ENCODE assay signal across 8 mouse cellular contexts in the genomic region with DNA sequence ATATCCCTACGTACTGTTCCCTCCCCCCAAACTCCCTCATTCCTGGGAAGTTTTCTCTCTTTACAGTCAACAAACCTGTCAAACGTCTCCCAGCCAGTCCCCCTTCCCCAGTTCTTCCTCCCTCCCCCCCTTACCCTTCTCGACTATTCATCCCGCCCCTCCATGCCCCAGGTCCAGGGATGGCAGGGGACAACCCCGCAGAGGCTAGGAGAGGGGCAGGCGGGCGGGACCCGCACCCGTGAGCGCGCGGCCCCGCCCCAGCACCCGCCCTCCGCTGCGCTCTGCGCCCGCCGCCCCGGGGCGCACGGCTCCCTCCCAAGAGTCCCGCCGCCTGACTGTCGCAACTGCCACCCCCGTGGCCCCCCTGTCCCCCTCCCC. TPM values are rescaled to one million over a fixed set of nuclear protein-coding genes. Genes with fewer than 3 reads are reported as not detected.
DNase-seq lines count a peak whose midpoint lies in the region; ATAC-seq and TF ChIP-seq lines count a peak whose summit lies in the region.

No protein-coding gene starts in this region.

- no peaks in the 10 kb centered on the region for H3K36me3 ChIP-seq in heart, embryonic 14.5 days (ENCODE audit: control insufficient read depth, insufficient read depth, low read length)
- H3K36me3 ChIP-seq in embryonic facial prominence, embryonic 11.5 days (replicated peaks; ENCODE audit: control insufficient read depth, insufficient read depth, low read depth, low read length) = no peaks in the 10 kb centered on the region
- no peaks in the 10 kb centered on the region for H3K36me3 ChIP-seq in hindbrain, postnatal 0 days (ENCODE audit: insufficient read depth, low read length)
- H3K36me3 ChIP-seq in midbrain, postnatal 0 days (ENCODE audit: insufficient read depth, low read length) = no peaks in the 10 kb centered on the region

- no peak overlapping the region for H3K27ac ChIP-seq in heart, embryonic 14.5 days (replicated peaks in 1 of 2; ENCODE audit: control insufficient read depth in 1 of 2, insufficient read depth in 1 of 2, low read depth in 2 of 2, low read length in 2 of 2)
- H3K27ac ChIP-seq in embryonic facial prominence, embryonic 11.5 days (replicated peaks; ENCODE audit: low read depth, low read length) = no peak overlapping the region
- no peak overlapping the region for H3K27ac ChIP-seq in hindbrain, postnatal 0 days
- no peak overlapping the region for H3K27ac ChIP-seq in midbrain, postnatal 0 days (ENCODE audit: low read depth, low read length)

- no peak for DNase-seq in heart, postnatal 10 days
- DNase-seq in embryonic facial prominence, embryonic 11.5 days (ENCODE audit: low spot score) = peak; percentile 35
- no peak for DNase-seq in hindbrain, postnatal 0 days (ENCODE audit: low spot score)
- DNase-seq in midbrain, postnatal 0 days (ENCODE audit: low spot score) = no peak
- no peak for DNase-seq in cerebellum, adult 18-20 months
- DNase-seq in right cerebral cortex, adult 18-20 months = no peak
- no peak for DNase-seq in spleen, postnatal 36 days (ENCODE audit: low spot score in 2 of 2)

- intact Hi-C loops in heart, postnatal 10 days (cut with DNase I) = no loop called here

- H3K4me3 ChIP-seq in heart, embryonic 14.5 days (ENCODE audit: control insufficient read depth in 1 of 2, insufficient read depth in 1 of 2, low read depth in 1 of 2, low read length in 2 of 2) = peak overlapping the region; percentile 30 to 48
- H3K4me3 ChIP-seq in embryonic facial prominence, embryonic 11.5 days (ENCODE audit: low read depth, low read length) = peak overlapping the region; percentile 45
- peak overlapping the region; percentile 40 for H3K4me3 ChIP-seq in hindbrain, postnatal 0 days (ENCODE audit: low read length)
- peak overlapping the region; percentile 42 for H3K4me3 ChIP-seq in midbrain, postnatal 0 days (ENCODE audit: low read depth, low read length)

- peak overlapping the region; percentile 86 for H3K4me2 ChIP-seq in heart, embryonic 14.5 days (ENCODE audit: low read length)
- H3K4me2 ChIP-seq in embryonic facial prominence, embryonic 11.5 days (ENCODE audit: low read depth, low read length) = peak overlapping the region; percentile 88
- peak overlapping the region; percentile 75 for H3K4me2 ChIP-seq in hindbrain, postnatal 0 days (ENCODE audit: low read depth, low read length)
- H3K4me2 ChIP-seq in midbrain, postnatal 0 days (ENCODE audit: low read depth, low read length, poor library complexity, severe bottlenecking) = peak overlapping the region; percentile 93

- WGBS in heart, embryonic 14.5 days = under 1% methylated on average over 19 of the region's 26 CpGs
- WGBS in embryonic facial prominence, embryonic 11.5 days = under 1% methylated on average over 15 of the region's 26 CpGs
- WGBS in hindbrain, postnatal 0 days = under 1% methylated on average over 18 of the region's 26 CpGs
- 0% methylated on average over 19 of the region's 26 CpGs for WGBS in midbrain, postnatal 0 days

- peak overlapping the region; percentile 22; the same call in 1 of the 2 replicates for H3K9ac ChIP-seq in heart, embryonic 14.5 days (ENCODE audit: low read length)
- H3K9ac ChIP-seq in embryonic facial prominence, embryonic 11.5 days (replicated peaks; ENCODE audit: low read length) = peak overlapping the region; percentile 7
- H3K9ac ChIP-seq in hindbrain, postnatal 0 days (replicated peaks; ENCODE audit: low read length) = 0 out of 2 replicates have a peak overlapping the region, but pooled peaks have one; percentile 13
- 0 out of 2 replicates have a peak overlapping the region, but pooled peaks have one; percentile 19 for H3K9ac ChIP-seq in midbrain, postnatal 0 days (replicated peaks; ENCODE audit: low read length, poor library complexity, severe bottlenecking)

- no peak for ATAC-seq in heart, embryonic 14.5 days (ENCODE audit: insufficient number of reproducible peaks, insufficient read depth, low FRiP score, low read depth)
- ATAC-seq in embryonic facial prominence, embryonic 11.5 days (replicated peaks; ENCODE audit: insufficient number of reproducible peaks, low FRiP score, low TSS enrichment, low read depth) = 0 out of 2 replicates have a peak, but pooled peaks have one; percentile 30
- ATAC-seq in hindbrain, postnatal 0 days = no peak
- ATAC-seq in midbrain, postnatal 0 days (ENCODE audit: low FRiP score) = peak; percentile 36; the same call in 1 of the 2 replicates

- H3K9me3 ChIP-seq in heart, embryonic 14.5 days (ENCODE audit: control insufficient read depth, low read length) = no peaks in the 10 kb centered on the region
- no peaks in the 10 kb centered on the region for H3K9me3 ChIP-seq in embryonic facial prominence, embryonic 11.5 days (replicated peaks; ENCODE audit: control insufficient read depth, low read length)
- no peaks in the 10 kb centered on the region for H3K9me3 ChIP-seq in hindbrain, postnatal 0 days (ENCODE audit: low read length)
- H3K9me3 ChIP-seq in midbrain, postnatal 0 days (ENCODE audit: low read length) = no peaks in the 10 kb centered on the region

- TF ChIP-seq CTCF in hindbrain, postnatal 0 days (IDR thresholded peaks at IDR 0.05; ENCODE audit: low read depth) = no peak
- TF ChIP-seq CTCF in midbrain, postnatal 0 days (IDR thresholded peaks at IDR 0.05) = no peak

- H3K4me1 ChIP-seq in heart, embryonic 14.5 days (ENCODE audit: control insufficient read depth in 2 of 2, insufficient read depth in 2 of 2, low read length in 2 of 2) = peaks cover 12 to 19% of the 10 kb centered on the region in 2 experiments; a peak in 3 of 4 replicates
- peaks cover 8% of the 10 kb centered on the region for H3K4me1 ChIP-seq in embryonic facial prominence, embryonic 11.5 days (ENCODE audit: control insufficient read depth, insufficient read depth, low read length)
- 0 out of 2 replicates have a peak, but pooled peaks cover 9% of the 10 kb centered on the region for H3K4me1 ChIP-seq in hindbrain, postnatal 0 days (ENCODE audit: insufficient read depth, low read length)
- H3K4me1 ChIP-seq in midbrain, postnatal 0 days (ENCODE audit: insufficient read depth, low read length) = 0 out of 2 replicates have a peak, but pooled peaks cover 3% of the 10 kb centered on the region

- H3K27me3 ChIP-seq in heart, embryonic 14.5 days (ENCODE audit: control insufficient read depth, insufficient read depth, low read length) = peaks cover 83% of the 10 kb centered on the region
- peaks cover 60% of the 10 kb centered on the region for H3K27me3 ChIP-seq in embryonic facial prominence, embryonic 11.5 days (ENCODE audit: control insufficient read depth, insufficient read depth, low read length)
- H3K27me3 ChIP-seq in hindbrain, postnatal 0 days (ENCODE audit: insufficient read depth, low read length) = peaks cover 50% of the 10 kb centered on the region
- peaks cover 50% of the 10 kb centered on the region for H3K27me3 ChIP-seq in midbrain, postnatal 0 days (ENCODE audit: insufficient read depth, low read length)

RNA-seq across cellular contexts. Expression of a gene that starts 0.2 kb away (rescaled TPM):
- polyA plus RNA-seq in heart, embryonic 14.5 days (2014; fragmentation: Nextera tagmentation; extraction: Ambion mirVana) = 0.36 TPM in 1 of 2 replicates, not detected in the other
- under 1 TPM; 0.17 to 0.60 TPM for total RNA-seq in heart, postnatal 10 days (2021)
- 15.5 and 19.1 TPM in 2 replicates for polyA plus RNA-seq in embryonic facial prominence, embryonic 11.5 days (2014; fragmentation: Nextera tagmentation; extraction: Ambion mirVana)
- 5.9 and 11.2 TPM in 2 replicates for total RNA-seq in hindbrain, postnatal 0 days (2014; rRNA removed)
- polyA plus RNA-seq in hindbrain, postnatal 0 days (2015; fragmentation: Nextera tagmentation; extraction: Ambion mirVana) = 6.7 and 7.4 TPM in 2 replicates
- 6.2 and 8.4 TPM in 2 replicates for total RNA-seq in midbrain, postnatal 0 days (2014; rRNA removed)
- polyA plus RNA-seq in midbrain, postnatal 0 days (2015; fragmentation: Nextera tagmentation; extraction: Ambion mirVana) = 6.3 and 6.6 TPM in 2 replicates

RNA-seq across cellular contexts. Expression of a gene that starts 19.9 kb away (rescaled TPM):
- polyA plus RNA-seq in heart, embryonic 14.5 days (2014; fragmentation: Nextera tagmentation; extraction: Ambion mirVana) = not detected in 2 replicates
- not detected for total RNA-seq in heart, postnatal 10 days (2021)
- 1.5 and 1.6 TPM in 2 replicates for polyA plus RNA-seq in embryonic facial prominence, embryonic 11.5 days (2014; fragmentation: Nextera tagmentation; extraction: Ambion mirVana)
- 1.8 and 2.7 TPM in 2 replicates for total RNA-seq in hindbrain, postnatal 0 days (2014; rRNA removed)
- 0.48 and 0.68 TPM in 2 replicates for polyA plus RNA-seq in hindbrain, postnatal 0 days (2015; fragmentation: Nextera tagmentation; extraction: Ambion mirVana)
- total RNA-seq in midbrain, postnatal 0 days (2014; rRNA removed) = 0.09 and 0.82 TPM in 2 replicates
- polyA plus RNA-seq in midbrain, postnatal 0 days (2015; fragmentation: Nextera tagmentation; extraction: Ambion mirVana) = 0.10 and 0.38 TPM in 2 replicates

RNA-seq across cellular contexts. Expression of a gene that starts 22.4 kb away (rescaled TPM):
- polyA plus RNA-seq in heart, embryonic 14.5 days (2014; fragmentation: Nextera tagmentation; extraction: Ambion mirVana) = 4.9 and 6.1 TPM in 2 replicates
- 1 to 10 TPM; 1.7 to 2.1 TPM for total RNA-seq in heart, postnatal 10 days (2021)
- polyA plus RNA-seq in embryonic facial prominence, embryonic 11.5 days (2014; fragmentation: Nextera tagmentation; extraction: Ambion mirVana) = not detected in 2 replicates
- total RNA-seq in hindbrain, postnatal 0 days (2014; rRNA removed) = not detected in 2 replicates
- not detected in 2 replicates for polyA plus RNA-seq in hindbrain, postnatal 0 days (2015; fragmentation: Nextera tagmentation; extraction: Ambion mirVana)
- 0.11 TPM in 1 of 2 replicates, not detected in the other for total RNA-seq in midbrain, postnatal 0 days (2014; rRNA removed)
- polyA plus RNA-seq in midbrain, postnatal 0 days (2015; fragmentation: Nextera tagmentation; extraction: Ambion mirVana) = 0.09 TPM in 1 of 2 replicates, not detected in the other

RNA-seq across cellular contexts. Expression of a gene that starts 58.1 kb away (rescaled TPM):
- polyA plus RNA-seq in heart, embryonic 14.5 days (2014; fragmentation: Nextera tagmentation; extraction: Ambion mirVana) = 16.3 and 19.1 TPM in 2 replicates
- total RNA-seq in heart, postnatal 10 days (2021) = 10 to 100 TPM; 10.7 to 11.0 TPM
- polyA plus RNA-seq in embryonic facial prominence, embryonic 11.5 days (2014; fragmentation: Nextera tagmentation; extraction: Ambion mirVana) = 11.1 and 12.3 TPM in 2 replicates
- 0.79 and 2.8 TPM in 2 replicates for total RNA-seq in hindbrain, postnatal 0 days (2014; rRNA removed)
- polyA plus RNA-seq in hindbrain, postnatal 0 days (2015; fragmentation: Nextera tagmentation; extraction: Ambion mirVana) = 3.0 and 3.2 TPM in 2 replicates
- total RNA-seq in midbrain, postnatal 0 days (2014; rRNA removed) = 4.4 TPM in 2 replicates
- polyA plus RNA-seq in midbrain, postnatal 0 days (2015; fragmentation: Nextera tagmentation; extraction: Ambion mirVana) = 2.3 and 2.6 TPM in 2 replicates

Comparison
In these comparisons a context has a peak if more than half of its experiments do, and no peak if none do; other contexts are left out.
1. ATAC-seq: peak in embryonic facial prominence, embryonic 11.5 days (single experiment) and midbrain, postnatal 0 days (single experiment); none in heart, embryonic 14.5 days (single experiment) and hindbrain, postnatal 0 days (single experiment).
2. Peak in every context shown above with its lines, with median percentiles within 50 percentile points of each other: H3K4me2 ChIP-seq, H3K4me3 ChIP-seq and H3K9ac ChIP-seq.